Mouse (Mus musculus): ENCODE data around the gene Gm2075. TPM values are rescaled to one million over a fixed set of nuclear protein-coding genes. Genes with fewer than 3 reads are reported as not detected.
"Not testable (repeated sequence)": the region's sequence is repeated elsewhere in the genome, so short reads cannot be mapped to it uniquely, and the experiment has no call there.

Gene Gm2075
- not detected for total RNA-seq (2021)
- long read RNA-seq, result 0 reads

- DNase-seq (ENCODE audit: low spot score in 2 of 2), result not testable (repeated sequence)
These were observed at the start of gene Gm2075 for GRCm38 (mm10) chr12:88011548-88011947. Gene Gm2075 (plus strand): TSS chr12:88011848.

- not testable (repeated sequence) for DNase-seq (ENCODE audit: low spot score in 2 of 2)
These were observed 27.6 kb upstream of the Gm2075 start for GRCm38 (mm10) chr12:87984000-87984399.

- not testable (repeated sequence) for DNase-seq (ENCODE audit: low spot score in 2 of 2)
These were observed 7.5 kb upstream of the Gm2075 start for GRCm38 (mm10) chr12:88004118-88004517.

GRCm38 (mm10) chr12:88018671-88019070, 7.0 kb downstream of the Gm2075 start, which contains the start of gene Gm6803:
Gene Gm6803 (minus strand): TSS chr12:88018771.
- not testable (repeated sequence) for DNase-seq (ENCODE audit: low spot score in 2 of 2)

- not testable (repeated sequence) for DNase-seq (ENCODE audit: low spot score in 2 of 2)
These were observed 15.1 kb downstream of the Gm2075 start, which contains the start of gene Gm2056 for GRCm38 (mm10) chr12:88026704-88027103. Gene Gm2056 (plus strand): TSS chr12:88027004.

GRCm38 (mm10) chr12:88032250-88032649, 20.6 kb downstream of the Gm2075 start:
- DNase-seq (ENCODE audit: low spot score in 2 of 2), result not testable (repeated sequence)

- not testable (repeated sequence) for DNase-seq (ENCODE audit: low spot score in 2 of 2)
These were observed 27.4 kb downstream of the Gm2075 start for GRCm38 (mm10) chr12:88039062-88039461.

GRCm38 (mm10) chr12:88039703-88040102, 28.1 kb downstream of the Gm2075 start:
- DNase-seq (ENCODE audit: low spot score in 2 of 2), result not testable (repeated sequence)

- DNase-seq (ENCODE audit: low spot score in 2 of 2), result not testable (repeated sequence)
These were observed 33.6 kb downstream of the Gm2075 start for GRCm38 (mm10) chr12:88045226-88045625.

Other genes starting within 250 kb of the Gm2075 start
- gene Gm21319, start 236.1 kb upstream of the Gm2075 start, total RNA-seq (2021), result not detected
- not detected for gene Gm21936, start 216.3 kb upstream of the Gm2075 start, total RNA-seq (2021)
- gene BB287469, start 195.3 kb upstream of the Gm2075 start, total RNA-seq (2021), result not detected
- gene Gm2001, start 169.5 kb upstream of the Gm2075 start, total RNA-seq (2021), result not detected
- gene Gm2016, start 137.8 kb upstream of the Gm2075 start, total RNA-seq (2021), result not detected
- not detected for gene Gm2022, start 116.5 kb upstream of the Gm2075 start, total RNA-seq (2021)
- gene Gm2035, start 92.0 kb upstream of the Gm2075 start, total RNA-seq (2021), result not detected
- not detected for gene Gm2042, start 57.8 kb upstream of the Gm2075 start, total RNA-seq (2021)
- not detected for gene Gm6803, start 6.9 kb downstream of the Gm2075 start, total RNA-seq (2021)
- not detected for gene Gm2056, start 15.2 kb downstream of the Gm2075 start, total RNA-seq (2021)
- gene Gm16368, start 71.8 kb downstream of the Gm2075 start, total RNA-seq (2021), result not detected
- gene Gm10436, start 170.3 kb downstream of the Gm2075 start, total RNA-seq (2021), result not detected
- not detected for gene Gm8332, start 238.3 kb downstream of the Gm2075 start, total RNA-seq (2021)

Data from layer of hippocampus, postnatal 10 days (tissue).